Comparison of ENCODE assay signal across 7 mouse cellular contexts in the genomic region with DNA sequence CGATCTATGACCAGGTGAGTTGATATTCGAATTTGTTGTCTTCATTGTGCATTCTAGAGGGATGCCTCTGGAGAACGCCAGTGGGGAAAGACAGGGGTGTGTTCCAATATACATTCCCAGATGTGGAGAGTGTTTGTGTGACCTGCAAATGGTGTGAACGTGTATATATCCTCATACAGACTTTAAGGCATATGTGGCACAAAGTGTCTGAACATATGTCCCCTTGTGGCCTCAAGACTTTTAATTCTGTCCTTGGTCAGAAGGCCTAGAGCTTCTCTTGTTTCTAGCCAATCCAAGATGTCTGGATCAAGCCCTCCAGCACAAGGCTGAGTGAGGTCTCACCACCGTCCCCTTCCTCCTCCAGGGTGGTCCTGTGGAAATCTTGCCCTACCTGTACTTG. TPM values are rescaled to one million over a fixed set of nuclear protein-coding genes. Genes with fewer than 3 reads are reported as not detected.
DNase-seq lines count a peak whose midpoint lies in the region; ATAC-seq and TF ChIP-seq lines count a peak whose summit lies in the region.

No protein-coding gene starts in this region.

- no peaks in the 10 kb centered on the region for H3K36me3 ChIP-seq in lung, postnatal 0 days (ENCODE audit: insufficient read depth, low read length)
- no peaks in the 10 kb centered on the region for H3K36me3 ChIP-seq in forebrain, embryonic 10.5 days (replicated peaks)
- no peaks in the 10 kb centered on the region for H3K36me3 ChIP-seq in limb, embryonic 10.5 days

- no peak for DNase-seq in lung, postnatal 0 days (ENCODE audit: low spot score)
- no peak for DNase-seq in lung, adult 18-20 months
- no peak for DNase-seq in forebrain, embryonic 10.5 days (ENCODE audit: extremely low spot score, low spot score)
- no peak for DNase-seq in limb, embryonic 10.5 days (ENCODE audit: low spot score)
- DNase-seq in frontal cortex, adult 2 months (ENCODE audit: extremely low spot score in 1 of 2, low spot score in 1 of 2): no peak
- no peak for DNase-seq in urinary bladder, postnatal 14 days (ENCODE audit: low spot score)

- ATAC-seq in lung, postnatal 0 days: no peak

- no peaks in the 10 kb centered on the region for H3K9me3 ChIP-seq in lung, postnatal 0 days (ENCODE audit: low read length)
- no peaks in the 10 kb centered on the region for H3K9me3 ChIP-seq in forebrain, embryonic 10.5 days
- H3K9me3 ChIP-seq in limb, embryonic 10.5 days (replicated peaks): no peaks in the 10 kb centered on the region

- no peaks in the 10 kb centered on the region; the same call in 1 of the 2 replicates for H3K27me3 ChIP-seq in lung, postnatal 0 days (replicated peaks; ENCODE audit: insufficient read depth, low read length)
- peaks cover 59% of the 10 kb centered on the region for H3K27me3 ChIP-seq in forebrain, embryonic 10.5 days (ENCODE audit: poor library complexity, severe bottlenecking)
- peaks cover 55% of the 10 kb centered on the region for H3K27me3 ChIP-seq in limb, embryonic 10.5 days (ENCODE audit: low read depth, poor library complexity, severe bottlenecking)

- peak overlapping the region; percentile 52 for H3K4me3 ChIP-seq in lung, postnatal 0 days (ENCODE audit: low read depth, low read length)
- H3K4me3 ChIP-seq in forebrain, embryonic 10.5 days: peak overlapping the region; percentile 63
- peak overlapping the region; percentile 66 for H3K4me3 ChIP-seq in limb, embryonic 10.5 days
- H3K4me3 ChIP-seq in olfactory bulb, adult 2 months (ENCODE audit: insufficient read depth, low read depth, low read length): peak overlapping the region; percentile 73

- H3K4me1 ChIP-seq in lung, postnatal 0 days (ENCODE audit: insufficient read depth, low read depth, low read length): no peaks in the 10 kb centered on the region
- peaks cover 34% of the 10 kb centered on the region for H3K4me1 ChIP-seq in forebrain, embryonic 10.5 days
- H3K4me1 ChIP-seq in limb, embryonic 10.5 days: peaks cover 39% of the 10 kb centered on the region
- peaks cover 8% of the 10 kb centered on the region for H3K4me1 ChIP-seq in olfactory bulb, adult 2 months (ENCODE audit: control insufficient read depth, insufficient read depth, low read length)

- no peak overlapping the region for H3K27ac ChIP-seq in lung, postnatal 0 days (ENCODE audit: low read length)
- H3K27ac ChIP-seq in forebrain, embryonic 10.5 days: no peak overlapping the region
- H3K27ac ChIP-seq in limb, embryonic 10.5 days: no peak overlapping the region
- no peak overlapping the region for H3K27ac ChIP-seq in olfactory bulb, adult 2 months (ENCODE audit: insufficient read depth, low read depth, low read length)

- no peak overlapping the region for H3K9ac ChIP-seq in lung, postnatal 0 days (replicated peaks; ENCODE audit: low read depth)

- no peak for TF ChIP-seq POLR2A in olfactory bulb, adult 2 months (IDR thresholded peaks at IDR 0.05; ENCODE audit: insufficient read depth, low read depth, low read length)

- peak overlapping the region; percentile 83 for H3K4me2 ChIP-seq in lung, postnatal 0 days (replicated peaks; ENCODE audit: low read depth, low read length)

- TF ChIP-seq CTCF in lung, postnatal 0 days (IDR thresholded peaks at IDR 0.05): no peak
- TF ChIP-seq CTCF in olfactory bulb, adult 2 months (IDR thresholded peaks at IDR 0.05; ENCODE audit: insufficient read depth, low read depth, low read length): no peak

- TF ChIP-seq EP300 in lung, postnatal 0 days (IDR thresholded peaks at IDR 0.05): no peak

- WGBS in lung, postnatal 0 days: 29% methylated on average over 5 of the region's 5 CpGs
- 53% methylated on average over 5 of the region's 5 CpGs for WGBS in forebrain, embryonic 10.5 days
- 51% methylated on average over 5 of the region's 5 CpGs for WGBS in limb, embryonic 10.5 days
- WGBS in olfactory bulb, adult 2 months: 62% methylated on average over 5 of the region's 5 CpGs

RNA-seq across cellular contexts. Expression of a gene that starts 0.9 kb away (rescaled TPM):
- polyA plus RNA-seq in lung, postnatal 0 days (2015; fragmentation: Nextera tagmentation; extraction: Ambion mirVana): 3.6 and 4.3 TPM in 2 replicates
- 3.6 and 4.1 TPM in 2 replicates for polyA plus RNA-seq in forebrain, embryonic 10.5 days (2016; fragmentation: Nextera tagmentation; extraction: Ambion mirVana)
- 6.4 and 7.6 TPM in 2 replicates for polyA plus RNA-seq in limb, embryonic 10.5 days (2016; fragmentation: Nextera tagmentation; extraction: Ambion mirVana)
- polyA plus RNA-seq in olfactory bulb, adult 2 months (2012; ENCODE audit: insufficient read depth, insufficient read length, low replicate concordance, missing spikeins): not detected in 2 replicates
- 0.80 and 1.3 TPM in 2 replicates for polyA plus RNA-seq in frontal cortex, adult 2 months (2012; rRNA removed)

RNA-seq across cellular contexts. Expression of a gene that starts 1.6 kb away (rescaled TPM):
- polyA plus RNA-seq in lung, postnatal 0 days (2015; fragmentation: Nextera tagmentation; extraction: Ambion mirVana): not detected in 2 replicates
- polyA plus RNA-seq in forebrain, embryonic 10.5 days (2016; fragmentation: Nextera tagmentation; extraction: Ambion mirVana): not detected in 2 replicates
- 0.08 and 0.09 TPM in 2 replicates for polyA plus RNA-seq in limb, embryonic 10.5 days (2016; fragmentation: Nextera tagmentation; extraction: Ambion mirVana)
- not detected in 2 replicates for polyA plus RNA-seq in olfactory bulb, adult 2 months (2012; ENCODE audit: insufficient read depth, insufficient read length, low replicate concordance, missing spikeins)
- not detected in 2 replicates for polyA plus RNA-seq in frontal cortex, adult 2 months (2012; rRNA removed)

RNA-seq across cellular contexts. Expression of a gene that starts 26.1 kb away (rescaled TPM):
- polyA plus RNA-seq in lung, postnatal 0 days (2015; fragmentation: Nextera tagmentation; extraction: Ambion mirVana): 0.10 and 0.30 TPM in 2 replicates
- 2.3 and 3.2 TPM in 2 replicates for polyA plus RNA-seq in forebrain, embryonic 10.5 days (2016; fragmentation: Nextera tagmentation; extraction: Ambion mirVana)
- polyA plus RNA-seq in limb, embryonic 10.5 days (2016; fragmentation: Nextera tagmentation; extraction: Ambion mirVana): 1.7 and 1.9 TPM in 2 replicates
- not detected in 2 replicates for polyA plus RNA-seq in olfactory bulb, adult 2 months (2012; ENCODE audit: insufficient read depth, insufficient read length, low replicate concordance, missing spikeins)
- 0.28 and 0.29 TPM in 2 replicates for polyA plus RNA-seq in frontal cortex, adult 2 months (2012; rRNA removed)
